Mouse (Mus musculus): ENCODE results near the gene Arl10. TPM values are rescaled to one million over a fixed set of nuclear protein-coding genes. Genes with fewer than 3 reads are reported as not detected.

Gene Arl10
- 51.6 and 65.6 TPM in 2 replicates for total RNA-seq (2021)
- long read RNA-seq, transcript Arl10-201 (4 exons, 1,046 nt): major isoform, 5 of 10 reads
- long read RNA-seq, partial matches to known transcripts: 0 of 10 reads
- long read RNA-seq, other reads (novel, unspliced or antisense): 3 of 10 reads

GRCm38 (mm10) chr13:54574854-54575481, at the start of gene Arl10:
Gene Arl10 (plus strand): TSS chr13:54575015.
- peak; percentile 82 for DNase-seq

- peak; percentile 51 for DNase-seq
Observed at GRCm38 (mm10) chr13:54527140-54527539, 47.7 kb upstream of the Arl10 start.

- DNase-seq: no peak
Observed at GRCm38 (mm10) chr13:54532134-54532533, 42.7 kb upstream of the Arl10 start.

- DNase-seq: no peak
Observed at GRCm38 (mm10) chr13:54548036-54548435, 26.8 kb upstream of the Arl10 start.

- no peak for DNase-seq
Observed at GRCm38 (mm10) chr13:54556176-54556575, 18.6 kb upstream of the Arl10 start.

- peak; percentile 54 for DNase-seq
Observed at GRCm38 (mm10) chr13:54556796-54557195, 18.0 kb upstream of the Arl10 start.

GRCm38 (mm10) chr13:54557652-54558051, 17.2 kb upstream of the Arl10 start:
- no peak for DNase-seq

GRCm38 (mm10) chr13:54559656-54560055, 15.2 kb upstream of the Arl10 start:
- DNase-seq: no peak

GRCm38 (mm10) chr13:54560608-54561007, 14.2 kb upstream of the Arl10 start:
- DNase-seq: no peak

GRCm38 (mm10) chr13:54562562-54562961, 12.3 kb upstream of the Arl10 start:
- DNase-seq: no peak

GRCm38 (mm10) chr13:54564232-54565200, 10.3 kb upstream of the Arl10 start:
- no peak for DNase-seq

GRCm38 (mm10) chr13:54565201-54565581, 9.6 kb upstream of the Arl10 start, which contains the start of gene 4833439L19Rik:
Gene 4833439L19Rik (minus strand): TSS chr13:54565435.
- DNase-seq: peak; percentile 94

- no peak for DNase-seq
Observed at GRCm38 (mm10) chr13:54565594-54566345, 9.0 kb upstream of the Arl10 start.

- no peak for DNase-seq
Observed at GRCm38 (mm10) chr13:54568380-54568779, 6.4 kb upstream of the Arl10 start.

GRCm38 (mm10) chr13:54569282-54569681, 5.5 kb upstream of the Arl10 start:
- no peak for DNase-seq

- no peak for DNase-seq
Observed at GRCm38 (mm10) chr13:54570736-54571135, 4.1 kb upstream of the Arl10 start.

GRCm38 (mm10) chr13:54571637-54572036, 3.2 kb upstream of the Arl10 start:
- no peak for DNase-seq

GRCm38 (mm10) chr13:54572621-54573020, 2.2 kb upstream of the Arl10 start:
- no peak for DNase-seq

GRCm38 (mm10) chr13:54575489-54575888, 674 bp downstream of the Arl10 start:
- DNase-seq: no peak

GRCm38 (mm10) chr13:54577652-54578507, 3.1 kb downstream of the Arl10 start:
- no peak for DNase-seq

GRCm38 (mm10) chr13:54581385-54581784, 6.6 kb downstream of the Arl10 start:
- no peak for DNase-seq
